Mouse (Mus musculus) lung, postnatal 0 days (tissue): ENCODE measurements at regions not wholly inside any gene's neighbourhood (a gene's known extent, or its start where the extent isn't known, plus 50 kb on each side); places are given as distances from the start of the nearest gene placed in this dataset.

Experiments
- ATAC-seq: fragments of 200-750 bp; cut with Nextera tagmentation; 2 replicates; pipeline ENCODE4 v1.8.0; 2017; ENCODE audit warnings: moderate library complexity
- DNase-seq: peaks from one replicate; pipeline ENCODE4 v3.0.0-alpha.2; 2016; ENCODE audit warnings: low spot score
- H3K27ac ChIP-seq: fragments of 300-500 bp; sonication (generic); 2 replicates; pipeline ENCODE4 v1.5.1; 2014; ENCODE audit warnings: antibody characterized with exemption, mild to moderate bottlenecking, low read length, mixed read lengths
- H3K27me3 ChIP-seq: fragments of 300-500 bp; sonication (generic); replicated peaks from 2 replicates; pipeline ENCODE4 v1.6.1; 2014; ENCODE audit warnings: low read length, mixed read lengths; ENCODE audit not compliant: insufficient read depth
- H3K36me3 ChIP-seq: fragments of 300-500 bp; sonication (generic); 2 replicates; pipeline ENCODE4 v1.6.1; 2014; ENCODE audit warnings: low read length, mixed read lengths; ENCODE audit not compliant: insufficient read depth
- H3K4me1 ChIP-seq: fragments of 300-500 bp; sonication (generic); 2 replicates; pipeline ENCODE4 v1.6.1; 2014; ENCODE audit warnings: antibody characterized with exemption, low read depth, low read length, mixed read lengths; ENCODE audit not compliant: insufficient read depth
- H3K4me2 ChIP-seq: fragments of 300-500 bp; sonication (generic); replicated peaks from 2 replicates; pipeline ENCODE4 v1.6.1; 2014; ENCODE audit warnings: low read depth, mild to moderate bottlenecking, low read length, moderate library complexity, mixed read lengths
- H3K4me3 ChIP-seq: fragments of 300-500 bp; sonication (generic); 2 replicates; pipeline ENCODE4 v1.5.1; 2014; ENCODE audit warnings: low read depth, low read length
- H3K9ac ChIP-seq: fragments of 300-500 bp; sonication (generic); replicated peaks from 2 replicates; pipeline ENCODE4 v1.6.1; 2014; ENCODE audit warnings: low read depth, mild to moderate bottlenecking
- H3K9me3 ChIP-seq: fragments of 300-500 bp; sonication (generic); 2 replicates; pipeline ENCODE4 v1.6.1; 2016; ENCODE audit warnings: low read length, mixed read lengths
- CTCF ChIP-seq: IDR thresholded peaks from 2 replicates; pipeline ENCODE4 v1.5.1; 2016; ENCODE audit warnings: antibody characterized with exemption, mild to moderate bottlenecking
- EP300 ChIP-seq: IDR thresholded peaks from 2 replicates; pipeline ENCODE4 v1.6.1; 2016; ENCODE audit warnings: antibody characterized with exemption, mild to moderate bottlenecking, control low read depth
- WGBS: fragments of 180-500 bp; shearing (Covaris S2); extraction: QIAGEN DNeasy Blood & Tissue Kit; methylation state at CpG from one replicate; pipeline ENCODE4 v1.1.7; 2014; 5-methylcytosine and 5-hydroxymethylcytosine counted together

DNA sequence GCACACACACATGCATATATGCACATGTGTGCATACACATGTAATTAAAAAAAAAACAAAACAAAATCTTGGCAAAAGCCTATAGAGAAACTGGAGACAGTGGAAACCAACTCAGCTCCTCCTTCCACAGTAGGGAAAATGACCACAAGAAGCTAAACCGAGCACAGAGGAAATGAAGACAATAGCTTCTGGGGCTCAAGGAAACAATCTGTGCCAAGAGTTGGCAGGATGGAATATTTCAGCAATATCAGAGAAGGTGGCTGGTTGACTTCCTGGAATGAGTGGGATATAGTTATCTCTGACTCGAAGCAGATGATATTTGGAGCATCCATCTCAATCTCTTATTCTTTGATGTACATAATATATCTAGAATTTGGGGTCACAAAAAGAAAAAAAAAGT is 163.6 kb downstream of the Cemip2 start:
- H3K27ac ChIP-seq = no peak overlapping the region
- ATAC-seq (peak; percentile 56), DNase-seq (peak; percentile 60)
- 37% methylated on average over 2 of the region's 2 CpGs for WGBS
- H3K4me1 ChIP-seq = no peaks in the 10 kb centered on the region
- no peaks in the 10 kb centered on the region for H3K9me3 ChIP-seq
- H3K36me3 ChIP-seq = no peaks in the 10 kb centered on the region
- H3K4me2 ChIP-seq = no peak overlapping the region
- H3K4me3 ChIP-seq = no peak overlapping the region
- H3K9ac ChIP-seq = no peak overlapping the region
- no peaks in the 10 kb centered on the region for H3K27me3 ChIP-seq
- peak; percentile 66 for TF ChIP-seq EP300
- no peak for TF ChIP-seq CTCF

DNA sequence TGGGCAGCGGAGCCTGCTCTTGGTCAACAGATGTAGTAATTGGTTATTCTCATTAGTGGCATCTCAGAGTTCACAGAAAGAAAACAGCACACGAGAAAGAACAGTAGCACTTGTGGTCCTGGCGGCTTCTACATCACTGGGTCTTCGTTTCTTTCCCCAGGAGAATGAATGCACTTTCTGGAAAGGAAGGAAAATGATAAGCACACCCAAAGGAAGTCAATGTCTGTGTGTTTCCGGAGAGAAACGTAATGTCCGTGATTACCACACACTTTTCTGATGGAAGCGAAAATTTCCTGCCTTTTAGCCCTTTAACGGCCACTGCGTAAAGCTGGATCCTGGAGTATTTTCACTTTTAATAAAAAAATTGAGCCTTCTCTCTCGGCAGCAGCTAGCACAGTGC is 164.1 kb downstream of the Cemip2 start:
- Histone ChIP-seq H3K9ac (no peak overlapping the region), H3K4me1 (no peaks in the 10 kb centered on the region), H3K36me3 (no peaks in the 10 kb centered on the region), H3K27me3 (no peaks in the 10 kb centered on the region), H3K27ac (peak overlapping the region; percentile 23), H3K4me3 (no peak overlapping the region), H3K9me3 (no peaks in the 10 kb centered on the region), H3K4me2 (no peak overlapping the region)
- DNase-seq (peak; percentile 27), ATAC-seq (peak; percentile 52)
- TF ChIP-seq EP300 = peak; percentile 69
- no peak for TF ChIP-seq CTCF
- WGBS = 52% methylated on average over 11 of the region's 11 CpGs

DNA sequence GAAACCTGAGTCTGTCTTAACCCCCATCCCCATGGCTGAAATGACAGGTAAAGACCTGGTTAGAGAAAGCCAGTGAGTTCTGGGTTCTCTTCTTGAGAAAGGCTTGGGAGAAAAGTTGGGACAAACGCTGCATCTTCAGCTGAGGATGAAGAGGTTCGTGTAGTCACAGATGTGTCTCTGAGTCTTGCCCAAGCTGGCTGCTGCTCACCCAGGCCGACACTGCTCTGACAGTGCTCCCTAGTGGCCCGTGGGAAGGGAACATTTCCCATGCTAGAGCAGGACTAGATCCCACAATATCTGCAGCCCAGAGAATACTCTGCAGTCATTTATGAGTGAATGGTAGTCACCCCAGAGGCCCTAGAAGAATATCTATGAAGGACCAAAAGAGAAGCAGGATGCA is 165.3 kb downstream of the Cemip2 start:
- WGBS = 42% methylated on average over 4 of the region's 4 CpGs
- Histone ChIP-seq H3K36me3 (no peaks in the 10 kb centered on the region), H3K9me3 (no peaks in the 10 kb centered on the region), H3K4me3 (no peak overlapping the region), H3K27me3 (no peaks in the 10 kb centered on the region), H3K4me1 (no peaks in the 10 kb centered on the region), H3K27ac (no peak overlapping the region), H3K9ac (no peak overlapping the region), H3K4me2 (no peak overlapping the region)
- no peak for TF ChIP-seq EP300
- peak; percentile 71 for TF ChIP-seq CTCF
- DNase-seq = peak; percentile 17
- ATAC-seq = peak; percentile 57

DNA sequence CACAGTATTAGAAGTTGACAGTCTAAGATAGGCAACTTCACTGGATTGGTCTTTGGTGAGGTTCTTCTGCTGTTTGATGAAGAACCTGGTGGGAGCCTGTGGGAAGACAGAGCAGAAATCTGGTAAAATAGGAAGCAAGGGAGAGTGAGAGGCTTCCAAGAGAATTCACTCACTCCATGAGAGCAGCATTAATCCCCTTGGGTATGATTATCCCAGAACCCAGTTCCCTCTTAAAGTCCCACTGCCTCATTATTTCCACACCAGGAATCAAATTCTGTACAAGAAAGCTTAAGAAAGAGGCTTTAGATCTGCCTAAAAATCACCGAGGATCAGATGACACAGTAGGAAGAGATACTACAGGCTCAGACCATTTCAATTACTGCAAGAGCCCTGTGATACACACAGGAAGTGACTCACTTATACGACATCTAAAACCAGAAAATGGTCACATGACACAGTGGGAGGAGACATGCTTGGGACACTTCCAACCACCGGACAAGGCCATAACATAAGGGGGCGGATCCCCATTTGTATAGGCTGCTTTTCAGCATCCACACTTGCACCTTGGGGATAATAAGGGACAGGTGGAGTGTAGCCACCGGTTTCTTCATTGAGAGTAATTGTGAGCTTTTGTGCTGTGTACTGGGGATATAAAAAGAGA is 168.2 kb downstream of the Cemip2 start:
- ATAC-seq = no peak
- DNase-seq = no peak

DNA sequence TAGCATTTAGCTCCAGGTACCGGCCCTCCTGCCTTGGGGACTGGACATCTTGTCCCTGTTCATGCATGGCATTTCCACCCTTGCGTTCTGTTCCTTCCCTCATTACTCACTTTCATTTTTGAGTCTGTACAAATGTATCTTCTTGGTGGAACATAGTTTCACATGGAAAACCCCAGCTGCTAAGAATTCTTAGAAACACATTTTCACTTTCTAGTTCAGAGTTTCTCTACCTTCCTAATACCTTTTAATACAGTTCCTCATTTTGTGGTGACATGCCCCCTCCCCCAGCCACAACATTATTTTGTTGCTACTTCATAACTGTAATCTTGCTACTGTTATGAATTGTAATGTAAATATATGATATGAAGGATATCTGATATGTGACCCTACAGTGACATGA is 169.9 kb downstream of the Cemip2 start:
- Histone ChIP-seq H3K27ac (no peak overlapping the region), H3K27me3 (no peaks in the 10 kb centered on the region), H3K4me1 (no peaks in the 10 kb centered on the region), H3K4me2 (no peak overlapping the region), H3K4me3 (no peak overlapping the region), H3K9me3 (no peaks in the 10 kb centered on the region), H3K36me3 (no peaks in the 10 kb centered on the region), H3K9ac (no peak overlapping the region)
- no peak for TF ChIP-seq EP300
- no peak for TF ChIP-seq CTCF
- 92% methylated on average over 2 of the region's 2 CpGs for WGBS
- no peak for ATAC-seq
- DNase-seq = no peak

More for the DNA sequence above, 168.2 kb downstream of the Cemip2 start:
- Histone ChIP-seq H3K9ac (no peak overlapping the region), H3K4me2 (no peak overlapping the region), H3K4me1 (no peaks in the 10 kb centered on the region), H3K27me3 (no peaks in the 10 kb centered on the region), H3K27ac (no peak overlapping the region), H3K9me3 (no peaks in the 10 kb centered on the region), H3K4me3 (no peak overlapping the region), H3K36me3 (no peaks in the 10 kb centered on the region)
- no peak for TF ChIP-seq CTCF
- 63% methylated on average over 5 of the region's 5 CpGs for WGBS

DNA sequence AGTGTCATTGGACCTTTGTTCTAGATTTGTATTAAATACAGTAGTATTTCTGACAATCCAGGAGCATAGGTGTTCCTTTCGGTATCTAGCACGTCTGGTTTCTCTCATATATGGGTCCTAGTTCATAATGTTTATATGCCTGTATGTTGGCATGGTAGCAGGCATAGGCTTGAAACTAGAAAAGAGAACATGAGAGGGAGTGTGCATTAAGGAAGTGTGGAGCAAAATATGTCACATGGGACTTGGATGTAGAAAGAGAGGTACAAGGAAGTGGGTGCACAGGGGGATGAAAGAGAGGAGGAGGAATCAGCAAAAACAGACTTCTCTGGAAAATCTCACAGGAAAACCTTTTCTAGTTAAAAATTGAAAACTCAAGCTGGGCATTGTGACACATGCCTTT is 176.2 kb upstream of the Trpm3 start:
- H3K4me1 ChIP-seq = no peaks in the 10 kb centered on the region
- H3K9me3 ChIP-seq = no peaks in the 10 kb centered on the region
- no peak overlapping the region for H3K4me3 ChIP-seq
- TF ChIP-seq CTCF (no peak), EP300 (no peak)
- DNase-seq = no peak
- no peaks in the 10 kb centered on the region for H3K27me3 ChIP-seq
- H3K36me3 ChIP-seq = no peaks in the 10 kb centered on the region
- no peak overlapping the region for H3K4me2 ChIP-seq
- WGBS = 88% methylated on average over 2 of the region's 2 CpGs
- no peak overlapping the region for H3K9ac ChIP-seq
- H3K27ac ChIP-seq = no peak overlapping the region
- ATAC-seq = no peak

DNA sequence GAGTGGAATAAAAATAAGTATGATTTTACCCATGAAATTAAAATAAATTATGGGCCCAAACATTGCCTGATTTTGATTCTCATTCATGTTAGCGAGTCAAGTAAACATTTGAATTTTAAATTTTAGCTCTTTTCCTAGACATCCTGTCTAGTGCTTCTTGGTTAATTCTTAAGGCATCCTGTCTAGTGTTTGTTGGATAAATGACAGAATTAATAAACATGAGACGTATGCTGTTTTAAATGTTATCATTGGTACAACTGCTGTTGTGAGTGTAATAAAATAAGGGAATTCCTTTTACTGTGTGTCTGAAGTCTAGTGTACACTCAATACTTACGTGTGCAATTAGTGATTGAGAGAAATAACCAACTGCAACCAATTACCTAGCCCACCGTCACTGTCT is 149.0 kb upstream of the Trpm3 start:
- Histone ChIP-seq H3K36me3 (no peaks in the 10 kb centered on the region), H3K9ac (no peak overlapping the region), H3K4me3 (no peak overlapping the region), H3K27ac (no peak overlapping the region), H3K4me2 (no peak overlapping the region), H3K9me3 (no peaks in the 10 kb centered on the region), H3K27me3 (no peaks in the 10 kb centered on the region), H3K4me1 (no peaks in the 10 kb centered on the region)
- WGBS = 65% methylated on average over 4 of the region's 4 CpGs
- ATAC-seq = no peak
- TF ChIP-seq CTCF (no peak), EP300 (no peak)
- no peak for DNase-seq
